In genomic region chr5:135877831-135878231, GRCm38 (mm10) we compare ENCODE assay signal across 8 mouse cellular contexts. TPM values are rescaled to one million over a fixed set of nuclear protein-coding genes. Genes with fewer than 3 reads are reported as not detected.
DNase-seq lines count a peak whose midpoint lies in the region; ATAC-seq and TF ChIP-seq lines count a peak whose summit lies in the region.

No protein-coding gene starts in this region.

- DNase-seq in A20 (ENCODE audit: low read depth, low spot score) (peak; percentile 64), MEL (ENCODE audit: low read depth, low spot score) (peak; percentile 81)
- DNase-seq in embryo, embryonic 10 days (ENCODE audit: low spot score), result peak; percentile 88
- DNase-seq in heart, adult 8-10 months (ENCODE audit: low spot score), result peak; percentile 70
- peak; percentile 72 for DNase-seq in kidney, adult 18-20 months
- peak; percentile 85 for DNase-seq in retina, embryonic 14.5 days (ENCODE audit: low spot score)
- DNase-seq in spleen, postnatal 10 days (ENCODE audit: low spot score in 2 of 2), result no peak

- peak; percentile 18 for TF ChIP-seq RAD21 in MEL (IDR thresholded peaks at IDR 0.05; ENCODE audit: low read depth, low read length)

- no peaks in the 10 kb centered on the region for H3K27me3 ChIP-seq in MEL (ENCODE audit: control insufficient read depth in 1 of 2, insufficient read depth in 2 of 2, low read length in 2 of 2)
- peaks cover 11% of the 10 kb centered on the region; the same call in 1 of the 2 replicates for H3K27me3 ChIP-seq in lung, embryonic 15.5 days

- H3K9ac ChIP-seq in MEL (ENCODE audit: control insufficient read depth, low read depth, low read length, poor library complexity, severe bottlenecking), result peak overlapping the region; percentile 45
- peak overlapping the region; percentile 31; the same call in 1 of the 2 replicates for H3K9ac ChIP-seq in lung, embryonic 15.5 days

- TF ChIP-seq POLR2A in MEL (IDR thresholded peaks at IDR 0.05; ENCODE audit: control insufficient read depth in 1 of 2, insufficient read depth in 1 of 2, low read depth in 1 of 2, low read length in 2 of 2, poor library complexity in 1 of 2), result no peak

- TF ChIP-seq CTCF in MEL (IDR thresholded peaks at IDR 0.05 in 2 of 3, conservative IDR thresholded peaks at IDR 0.05 in 1 of 3; ENCODE audit: control insufficient read depth in 1 of 3, insufficient read depth in 1 of 3, low read depth in 2 of 3, low read length in 3 of 3, poor library complexity in 1 of 3, severe bottlenecking in 1 of 3), result peak; percentile 57 to 72 (median 62)

- peak; percentile 21; the same call in 1 of the 2 replicates for ATAC-seq in lung, embryonic 15.5 days (ENCODE audit: borderline replicate concordance, extremely low read depth, low FRiP score, low TSS enrichment)

- no peak overlapping the region for H3K27ac ChIP-seq in MEL (ENCODE audit: control insufficient read depth, low read depth, low read length)
- H3K27ac ChIP-seq in lung, embryonic 15.5 days, result no peak overlapping the region

- H3K79me2 ChIP-seq in MEL (ENCODE audit: control insufficient read depth, insufficient read depth, low read length, poor library complexity), result no peaks in the 10 kb centered on the region

- no peaks in the 10 kb centered on the region for H3K9me3 ChIP-seq in MEL (replicated peaks; ENCODE audit: insufficient read depth, low read length)
- H3K9me3 ChIP-seq in lung, embryonic 15.5 days, result no peaks in the 10 kb centered on the region

- H3K4me2 ChIP-seq in lung, embryonic 15.5 days, result peak overlapping the region; percentile 69

- H3K36me3 ChIP-seq in MEL (ENCODE audit: control insufficient read depth in 1 of 2, insufficient read depth in 2 of 2, low read length in 2 of 2), result peaks cover 0 to 6% of the 10 kb centered on the region in 2 experiments; a peak in 2 of 4 replicates
- no peaks in the 10 kb centered on the region for H3K36me3 ChIP-seq in lung, embryonic 15.5 days

- TF ChIP-seq EP300 in MEL (IDR thresholded peaks at IDR 0.05; ENCODE audit: low read depth in 1 of 2, low read length in 2 of 2), result no peak

- H3K4me3 ChIP-seq in MEL (ENCODE audit: control insufficient read depth in 1 of 2, insufficient read depth in 1 of 2, low read depth in 2 of 2, low read length in 2 of 2), result peak overlapping the region; percentile 60 to 71
- peak overlapping the region; percentile 42 for H3K4me3 ChIP-seq in lung, embryonic 15.5 days

- peaks cover 0 to 34% of the 10 kb centered on the region in 2 experiments; a peak in 3 of 4 replicates for H3K4me1 ChIP-seq in MEL (ENCODE audit: control insufficient read depth in 1 of 2, insufficient read depth in 2 of 2, low read length in 2 of 2)
- peaks cover 21% of the 10 kb centered on the region for H3K4me1 ChIP-seq in lung, embryonic 15.5 days

- under 1% methylated on average over 16 of the region's 16 CpGs for WGBS in lung, embryonic 15.5 days

TF ChIP-seq in MEL, 35 proteins besides CTCF, POLR2A, EP300 and RAD21:
- TF ChIP-seq RCOR1 (IDR thresholded peaks at IDR 0.05; ENCODE audit: low read depth, low read length) (0 out of 2 replicates have a peak, but pooled peaks have one; percentile 11), ZC3H11A (IDR thresholded peaks at IDR 0.05; ENCODE audit: low read depth, low read length) (no peak)
TF ChIP-seq in MEL: peak in this region for 1.

RNA-seq across cellular contexts. Expression of gene Hspb1, which starts 9.9 kb away (rescaled TPM):
- not detected in 2 replicates for total RNA-seq in MEL (2012; rRNA removed)
- polyA plus RNA-seq in MEL (2012; ENCODE audit: insufficient read depth in 1 of 2, insufficient read length in 2 of 2, low read depth in 1 of 2, low replicate concordance in 2 of 2, missing spikeins in 1 of 2), result not detected
- total RNA-seq in heart, adult 8-10 months (2022), result 100 to 1,000 TPM; 312 to 583 (median 421) TPM
- 114 and 129 TPM in 2 replicates for polyA plus RNA-seq in lung, embryonic 15.5 days (2015; fragmentation: Nextera tagmentation; extraction: Ambion mirVana)

RNA-seq across cellular contexts. Expression of gene Ywhag, which starts 56.6 kb away (rescaled TPM):
- 109 and 116 TPM in 2 replicates for total RNA-seq in MEL (2012; rRNA removed)
- 100 to 1,000 TPM; 268 to 295 TPM for polyA plus RNA-seq in MEL (2012; ENCODE audit: insufficient read depth in 1 of 2, insufficient read length in 2 of 2, low read depth in 1 of 2, low replicate concordance in 2 of 2, missing spikeins in 1 of 2)
- 100 to 1,000 TPM; 265 to 313 (median 289) TPM for total RNA-seq in heart, adult 8-10 months (2022)
- polyA plus RNA-seq in lung, embryonic 15.5 days (2015; fragmentation: Nextera tagmentation; extraction: Ambion mirVana), result 144 and 156 TPM in 2 replicates

Comparison
In these comparisons a context has a peak if more than half of its experiments do, and no peak if none do; other contexts are left out.
1. DNase-seq: peak in A20 (single experiment), MEL (single experiment), embryo, embryonic 10 days (single experiment), heart, adult 8-10 months (single experiment), kidney, adult 18-20 months (single experiment) and retina, embryonic 14.5 days (single experiment); none in spleen, postnatal 10 days (0 of 2).
2. RNA of gene Hspb1, which starts 9.9 kb away (total RNA-seq): 312 to 583 TPM in heart, adult 8-10 months; not detected in MEL; every median in the first group is over 100 times any median in the second.